Mouse (Mus musculus) left cerebral cortex, postnatal 14 days (tissue): ENCODE results near the gene Lmcd1. TPM values are rescaled to one million over a fixed set of nuclear protein-coding genes. Genes with fewer than 3 reads are reported as not detected.
A peak's percentile ranks its signal among the peaks of the same experiment; 100 is the strongest.
"Not testable (repeated sequence)": the region's sequence is repeated elsewhere in the genome, so short reads cannot be mapped to it uniquely, and the experiment has no call there.

Experiments used
- DNase-seq, 2 experiments: peaks; one replicate each; pipeline ENCODE4 v3.0.0; 2021 to 2022; ENCODE audit warnings: low spot score in 2 of 2, mixed read lengths in 1 of 2
- intact Hi-C: fragments of 180-260 bp; cut with DNase I; formaldehyde crosslinking; loops from one replicate; pipeline ENCODE4 v1.15.1; 2025
- long read RNA-seq, 2 experiments: library from polyadenylated mRNA; stranded (forward); transcript quantifications; one replicate each; pipeline ENCODE4 v2.0.0; 2021
- total RNA-seq, 2 experiments: library from RNA; stranded (reverse); gene quantifications; 2 replicates each; pipeline ENCODE4 v1.2.3; 2021

Gene Lmcd1
- 10 to 100 TPM; 17.4 to 23.4 TPM for total RNA-seq
- long read RNA-seq, experiment 1, transcript Lmcd1-201 (6 exons, 1,730 nt): major isoform, 34 of 44 reads
- long read RNA-seq, experiment 1, partial matches to known transcripts: 9 of 44 reads
- long read RNA-seq, experiment 1, other reads (novel, unspliced or antisense): 1 of 44 reads
- long read RNA-seq, experiment 2, transcript Lmcd1-201 (6 exons, 1,730 nt): major isoform, 16 of 21 reads
- long read RNA-seq, experiment 2, partial matches to known transcripts: 3 of 21 reads
- long read RNA-seq, experiment 2, other reads (novel, unspliced or antisense): 2 of 21 reads

GRCm38 (mm10) chr6:112273501-112274205, at the start of gene Lmcd1:
Gene Lmcd1, plus strand, starts transcription at chr6:112273758.
- peak; percentile 66 to 76 for DNase-seq
- intact Hi-C loops: no loop called here

- DNase-seq: peak; percentile 48 to 67
- intact Hi-C loops: no loop called here
Measured at GRCm38 (mm10) chr6:112223877-112224632, 49.5 kb upstream of the Lmcd1 start.

DNA sequence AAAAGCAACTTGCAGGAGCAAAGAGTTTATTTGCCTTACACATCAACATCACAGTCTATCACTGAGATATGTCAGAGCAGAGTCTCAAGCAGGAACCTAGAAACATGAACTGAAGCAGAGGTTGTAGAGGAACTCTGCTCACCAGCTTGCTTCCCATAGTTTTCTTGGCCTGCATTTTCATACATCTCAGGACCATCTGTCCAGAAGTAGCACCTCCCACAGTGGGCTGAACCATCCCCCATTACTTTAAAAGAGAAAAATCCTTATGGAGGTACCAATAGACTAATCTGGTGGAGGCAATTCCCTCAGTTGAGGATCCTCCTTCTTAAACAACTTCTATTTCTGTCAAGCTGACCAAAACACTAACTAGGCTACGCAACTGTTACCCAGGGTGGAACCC, 36.8 kb upstream of the Lmcd1 start:
- intact Hi-C loops: no loop called here
- peak in 1 of 2 experiments; percentile 7 for DNase-seq

GRCm38 (mm10) chr6:112242216-112242615, 31.3 kb upstream of the Lmcd1 start:
- intact Hi-C loops: no loop called here
- DNase-seq: peak in 1 of 2 experiments; percentile 26

DNA sequence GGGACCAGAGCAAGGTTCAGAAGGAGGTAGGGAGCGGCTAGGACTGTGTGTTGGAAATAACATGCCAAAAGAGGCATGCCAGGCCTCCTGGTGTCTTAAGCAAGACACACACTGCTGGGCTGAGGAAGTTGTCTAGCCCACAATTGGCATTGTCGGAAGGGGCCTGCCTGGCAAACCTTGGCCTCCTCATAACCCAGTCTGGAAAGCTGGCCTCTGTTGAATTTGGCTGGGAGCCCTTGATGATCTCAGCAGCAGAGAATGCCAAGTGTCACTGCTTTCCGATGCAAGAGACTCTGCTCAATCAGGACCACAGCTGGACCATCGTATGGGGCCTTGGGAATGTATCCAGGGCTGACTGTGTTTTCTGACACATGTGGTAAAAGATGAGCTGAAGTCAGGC, 27.9 kb upstream of the Lmcd1 start:
- no peak for DNase-seq
- intact Hi-C loops: no loop called here

DNA sequence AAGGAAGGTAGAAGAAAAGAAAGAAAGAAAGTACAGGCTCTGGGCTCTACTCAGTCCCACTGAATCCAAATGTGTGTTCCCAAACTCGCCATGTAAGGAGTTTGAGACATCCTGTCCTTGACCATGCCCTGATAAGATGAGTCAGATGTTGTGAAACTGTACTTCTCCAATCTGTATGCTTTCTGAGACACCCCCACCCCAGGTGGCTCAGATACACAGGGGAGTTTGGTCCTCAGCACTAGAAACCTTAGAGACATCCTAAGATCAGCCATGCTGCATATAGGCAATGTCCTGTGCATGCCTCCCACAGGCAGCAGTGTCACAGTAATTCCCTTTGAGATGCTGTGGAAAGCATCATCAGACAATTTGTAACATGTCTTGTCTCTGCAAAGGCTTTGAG, 26.9 kb upstream of the Lmcd1 start:
- DNase-seq: no peak
- intact Hi-C loops: no loop called here

GRCm38 (mm10) chr6:112253943-112254342, 19.6 kb upstream of the Lmcd1 start:
- DNase-seq, intact Hi-C loops: not testable (repeated sequence)

DNA sequence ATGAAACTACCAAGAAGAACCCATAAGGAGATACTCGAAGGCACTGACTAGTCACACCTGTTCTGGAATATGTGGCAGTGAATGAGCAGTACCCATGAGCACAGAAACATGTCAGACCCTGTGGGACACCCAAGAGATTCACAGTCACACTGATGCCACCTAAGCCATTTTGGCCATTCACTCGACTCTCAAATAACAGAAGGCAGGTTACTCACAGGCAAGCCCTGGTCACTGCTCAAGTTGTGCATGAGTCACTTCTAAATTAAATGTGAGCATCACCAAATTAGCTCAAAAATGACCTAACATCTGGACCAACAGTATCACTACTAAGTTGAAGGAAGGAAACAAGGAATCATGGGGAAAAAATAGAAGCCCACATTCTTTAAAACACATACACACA, 18.6 kb upstream of the Lmcd1 start:
- intact Hi-C loops: no loop called here
- DNase-seq: no peak

DNA sequence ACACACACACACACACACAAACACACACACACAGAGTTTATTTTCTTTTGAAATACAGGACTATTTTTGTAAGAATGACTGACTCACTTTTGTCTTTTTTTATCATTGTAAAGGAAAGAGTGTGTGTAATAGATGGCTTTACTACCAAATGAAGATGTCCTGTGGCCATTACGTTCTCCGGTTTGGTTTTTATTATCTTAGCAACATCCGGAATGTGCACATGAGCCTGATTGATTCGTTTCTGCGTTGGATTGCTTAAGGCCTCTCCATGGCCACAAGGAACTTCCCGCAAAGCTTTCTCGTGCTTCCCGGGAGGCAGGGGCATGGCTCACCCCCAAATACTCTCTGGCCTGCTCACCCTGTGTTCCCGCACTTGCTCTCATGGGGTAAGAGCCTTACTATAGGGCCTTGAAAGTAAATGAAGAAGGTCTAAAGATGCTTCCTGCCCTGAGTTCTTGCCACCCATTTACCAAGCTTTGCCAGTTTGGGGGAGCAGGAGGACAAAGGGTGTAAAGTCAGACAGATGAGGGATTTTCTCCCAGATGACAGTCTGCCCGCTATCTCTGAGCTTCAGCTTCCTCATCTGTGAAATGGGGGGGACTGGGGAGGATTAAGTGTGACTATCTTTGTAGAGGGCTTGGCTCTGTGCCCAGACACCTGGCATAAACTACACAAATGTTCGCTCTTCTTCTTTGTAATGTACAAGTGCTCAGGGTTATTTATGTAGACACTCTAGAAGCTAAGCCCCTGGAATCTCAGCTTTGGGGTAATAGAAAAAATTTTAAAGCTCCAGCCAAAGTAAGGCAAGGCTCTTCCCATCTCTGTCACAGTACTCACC, 18.0 kb upstream of the Lmcd1 start:
- no peak for DNase-seq
- intact Hi-C loops: no loop called here

- intact Hi-C loops: no loop called here
- no peak for DNase-seq
Measured at GRCm38 (mm10) chr6:112256599-112256998, 17.0 kb upstream of the Lmcd1 start.

GRCm38 (mm10) chr6:112261089-112261488, 12.5 kb upstream of the Lmcd1 start:
- intact Hi-C loops: no loop called here
- DNase-seq: no peak

- intact Hi-C loops: no loop called here
- DNase-seq: no peak
Measured at GRCm38 (mm10) chr6:112264321-112264720, 9.2 kb upstream of the Lmcd1 start.

DNA sequence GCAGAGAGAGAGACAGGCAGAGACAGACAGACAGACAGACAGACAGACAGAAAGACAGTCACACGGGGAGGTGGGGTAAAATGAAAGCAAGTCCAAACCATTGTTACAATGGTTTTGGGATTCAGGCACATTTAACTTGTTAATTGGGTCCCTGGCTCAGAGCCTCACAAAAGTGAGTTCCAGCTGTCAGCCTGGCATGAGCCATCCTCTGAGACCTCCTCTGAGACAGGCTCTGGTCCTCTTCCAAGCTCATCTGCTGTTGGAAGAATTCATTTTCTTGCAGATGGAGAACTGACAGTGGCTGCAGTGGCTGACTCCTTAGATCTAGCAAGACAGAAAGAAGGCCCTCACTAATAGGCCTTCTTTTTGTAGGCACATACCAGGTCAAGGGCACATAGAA, 6.9 kb upstream of the Lmcd1 start:
- DNase-seq: peak; percentile 52 to 64
- intact Hi-C loops: no loop called here

DNA sequence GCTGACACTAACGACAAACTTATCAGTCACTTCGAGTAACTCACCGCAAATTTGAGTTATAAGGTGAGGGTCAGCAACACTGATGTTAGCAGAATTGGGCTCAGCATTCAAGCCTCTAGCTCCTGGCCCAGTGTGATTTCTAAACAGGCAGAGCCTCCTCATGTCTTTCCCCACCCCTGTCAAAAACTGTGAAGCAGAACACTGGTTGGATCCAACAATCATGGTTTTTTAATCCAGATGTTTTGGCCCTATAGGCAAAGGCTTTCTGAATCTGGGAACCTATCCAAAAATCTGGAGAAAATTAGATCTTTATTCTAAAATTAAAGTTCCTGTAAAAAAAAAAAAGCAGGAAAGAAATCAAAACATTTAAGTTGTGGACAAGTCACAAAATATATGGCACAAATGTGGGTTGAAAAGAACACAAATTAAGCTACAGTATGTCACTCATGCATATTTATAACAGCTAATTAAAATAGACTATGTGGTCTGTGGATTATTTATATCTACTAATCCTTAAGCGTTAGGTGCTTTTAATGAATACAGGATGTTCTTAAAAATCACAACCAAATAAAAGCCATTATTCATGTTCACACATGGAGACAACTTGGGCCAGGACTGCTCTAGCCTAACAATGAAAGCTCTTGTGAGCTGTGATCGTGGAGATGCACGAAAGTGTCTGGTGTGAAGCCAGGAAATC, 5.7 kb upstream of the Lmcd1 start:
- DNase-seq: no peak
- intact Hi-C loops: no loop called here

DNA sequence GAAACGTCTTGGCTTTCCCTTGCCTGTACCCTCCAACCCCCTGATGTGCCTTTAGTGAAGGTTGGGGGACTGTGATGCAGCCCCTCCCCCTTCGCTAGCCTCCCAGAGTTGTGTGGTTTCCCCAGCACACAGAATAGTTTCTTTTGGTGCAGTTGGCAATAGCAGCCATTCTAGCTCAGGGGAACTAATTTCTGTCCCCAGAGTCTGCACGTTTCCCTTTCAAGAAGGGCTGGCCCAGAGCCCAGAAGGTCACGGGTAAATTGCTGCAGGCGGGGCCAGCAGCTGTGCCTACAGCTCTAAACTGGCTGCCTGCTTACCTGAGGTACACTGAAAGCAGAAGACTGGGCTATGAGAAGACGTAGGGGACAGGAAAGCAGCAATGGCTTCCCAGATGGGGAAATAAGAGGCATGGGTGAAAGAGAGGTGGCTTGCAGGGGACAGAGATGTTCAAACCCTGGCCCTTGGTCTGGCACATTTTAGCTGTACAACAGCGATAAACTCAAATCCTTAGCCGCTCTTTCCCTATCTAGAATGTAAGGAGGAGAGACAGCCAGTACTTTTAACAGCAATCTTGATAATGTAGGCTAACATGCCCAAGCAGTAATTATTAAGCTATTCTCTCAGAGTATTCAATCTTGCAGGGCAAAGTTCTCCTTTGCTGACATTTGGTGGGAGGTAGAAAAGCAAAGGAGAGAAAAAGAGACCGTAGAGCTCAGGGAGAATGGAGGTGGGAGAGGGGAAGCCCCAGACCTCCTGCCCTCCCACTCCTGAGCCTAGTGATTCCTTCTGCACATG, 900 bp downstream of the Lmcd1 start:
- DNase-seq: peak; percentile 46 to 62
- intact Hi-C loops: no loop called here

DNA sequence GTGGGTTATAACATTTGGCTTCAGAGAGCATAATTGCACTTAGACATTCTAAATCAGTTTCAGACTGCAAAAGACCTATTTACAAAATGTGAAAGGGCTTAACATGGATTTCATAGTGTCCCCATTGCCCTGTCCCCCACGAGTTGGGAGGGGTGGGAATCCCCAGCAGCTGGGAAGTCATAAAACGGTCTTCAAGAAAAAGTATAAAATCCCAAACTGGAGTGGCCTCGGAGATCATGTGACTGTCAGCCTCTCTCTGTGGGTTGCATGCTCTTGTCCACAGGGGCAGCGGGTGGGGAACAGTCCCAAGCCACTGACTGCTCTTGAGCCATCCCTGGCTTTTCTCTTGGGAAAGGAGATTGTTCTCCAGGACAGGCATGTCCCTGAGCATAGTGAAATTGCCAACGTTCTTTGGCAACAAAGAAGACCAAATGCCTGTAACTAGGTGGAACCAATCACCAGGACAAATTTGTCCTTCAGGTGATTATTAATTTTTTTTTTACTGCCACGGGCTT, 2.2 kb downstream of the Lmcd1 start:
- intact Hi-C loops: no loop called here
- no peak for DNase-seq

GRCm38 (mm10) chr6:112278805-112279204, 5.2 kb downstream of the Lmcd1 start:
- intact Hi-C loops: no loop called here
- no peak for DNase-seq

DNA sequence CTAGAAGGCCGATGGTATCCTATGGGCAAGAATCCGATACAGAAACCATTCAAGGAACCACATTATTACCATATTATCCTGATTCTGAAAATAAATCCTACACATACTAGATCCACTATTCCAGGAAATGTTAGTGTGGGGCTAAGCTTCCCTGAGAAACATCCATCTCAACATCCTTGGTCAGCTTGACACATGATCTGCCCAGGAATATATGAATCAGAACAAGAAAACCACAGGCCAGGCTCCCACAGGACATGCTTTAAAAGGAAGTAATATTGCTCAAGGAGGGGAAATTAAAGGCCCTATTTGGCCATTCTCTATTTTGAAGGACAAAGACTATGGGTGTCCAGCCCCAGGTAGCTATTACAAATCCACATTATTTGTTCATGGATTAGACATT, 6.6 kb downstream of the Lmcd1 start:
- intact Hi-C loops: no loop called here
- no peak for DNase-seq
